Mouse (Mus musculus): ENCODE results near the gene Ppl.

DNA sequence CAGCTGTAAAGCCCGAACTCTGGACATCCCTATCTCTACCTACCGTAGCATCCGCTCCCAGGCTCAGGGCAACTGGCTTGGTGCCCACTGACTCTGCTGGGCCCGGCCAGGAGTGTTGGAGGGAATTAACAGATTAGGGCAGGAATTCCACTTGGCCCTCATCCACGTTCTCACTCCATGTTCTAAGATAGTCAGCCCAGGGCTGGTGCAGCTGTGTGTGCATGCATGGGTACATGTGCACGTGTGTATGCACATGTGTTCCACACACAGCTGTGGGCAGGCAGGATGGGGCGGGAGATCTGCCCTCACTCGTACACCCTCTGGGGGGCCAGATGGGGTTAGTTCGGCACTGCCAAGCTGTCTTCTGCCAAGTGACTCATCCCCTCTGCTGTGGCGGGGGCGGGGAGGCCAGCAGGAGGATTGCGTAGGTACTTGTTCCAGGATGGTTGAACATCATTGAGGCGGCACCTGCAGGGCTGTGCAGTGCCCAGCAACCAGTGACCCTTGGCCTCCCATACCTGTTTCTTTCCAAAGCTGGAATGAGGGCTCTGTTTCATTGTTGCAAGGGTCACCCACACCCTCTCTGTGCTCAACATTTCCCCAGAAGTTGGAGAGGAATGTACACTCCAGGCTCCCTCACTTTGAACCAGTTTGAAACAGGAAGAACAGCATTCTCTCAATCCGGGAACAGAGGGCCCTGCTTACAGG is 2.6 kb upstream of the Ppl start:
- TF ChIP-seq EP300 (IDR thresholded peaks at IDR 0.05; ENCODE audit: low read depth): no peak
- TF ChIP-seq CTCF (IDR thresholded peaks at IDR 0.05; ENCODE audit: low read depth): no peak

Data from liver, postnatal 0 days (tissue).